Mouse (Mus musculus) gastrocnemius, postnatal 14 days (tissue): ENCODE data around the gene Icam4. TPM values are rescaled to one million over a fixed set of nuclear protein-coding genes. Genes with fewer than 3 reads are reported as not detected.
"Not testable (repeated sequence)": the region's sequence is repeated elsewhere in the genome, so short reads cannot be mapped to it uniquely, and the experiment has no call there.

ENCODE experiments used
- DNase-seq: peaks from one replicate; pipeline ENCODE4 v3.0.0; 2021; ENCODE audit warnings: mixed read lengths
- intact Hi-C: fragments of 180-260 bp; cut with DNase I; formaldehyde crosslinking; loops from one replicate; pipeline ENCODE4 v1.15.1; 2025; ENCODE audit warnings: low total_unique reads
- total RNA-seq, 2 experiments: library from RNA; stranded (reverse); gene quantifications; 2 replicates each; pipeline ENCODE4 v1.2.3; 2021

Icam4 gene
- total RNA-seq, 2 experiments from 2014 or later: 0.29 to 0.43 TPM

DNA sequence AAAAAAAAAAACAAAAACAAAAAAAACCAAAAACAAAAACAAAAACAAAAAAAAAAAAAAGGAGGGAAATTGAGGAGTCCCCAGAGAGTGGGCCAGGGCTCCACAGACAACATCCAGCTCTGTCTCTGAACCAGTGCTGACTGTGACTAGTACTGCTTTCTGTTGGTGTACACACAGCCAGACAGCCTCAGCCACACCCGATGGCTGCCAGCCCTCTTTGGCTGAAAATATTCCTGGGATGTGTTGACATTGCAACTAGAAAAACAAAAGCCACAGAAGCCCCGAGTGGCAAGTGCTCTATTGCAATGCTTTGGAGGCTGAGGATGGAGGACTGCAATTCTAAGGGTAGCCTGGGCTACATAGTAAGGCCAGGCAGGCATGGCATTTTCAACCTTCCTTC lies 18.8 kb upstream of the Icam4 start:
- no peak for DNase-seq
- intact Hi-C loops: no loop called here

DNA sequence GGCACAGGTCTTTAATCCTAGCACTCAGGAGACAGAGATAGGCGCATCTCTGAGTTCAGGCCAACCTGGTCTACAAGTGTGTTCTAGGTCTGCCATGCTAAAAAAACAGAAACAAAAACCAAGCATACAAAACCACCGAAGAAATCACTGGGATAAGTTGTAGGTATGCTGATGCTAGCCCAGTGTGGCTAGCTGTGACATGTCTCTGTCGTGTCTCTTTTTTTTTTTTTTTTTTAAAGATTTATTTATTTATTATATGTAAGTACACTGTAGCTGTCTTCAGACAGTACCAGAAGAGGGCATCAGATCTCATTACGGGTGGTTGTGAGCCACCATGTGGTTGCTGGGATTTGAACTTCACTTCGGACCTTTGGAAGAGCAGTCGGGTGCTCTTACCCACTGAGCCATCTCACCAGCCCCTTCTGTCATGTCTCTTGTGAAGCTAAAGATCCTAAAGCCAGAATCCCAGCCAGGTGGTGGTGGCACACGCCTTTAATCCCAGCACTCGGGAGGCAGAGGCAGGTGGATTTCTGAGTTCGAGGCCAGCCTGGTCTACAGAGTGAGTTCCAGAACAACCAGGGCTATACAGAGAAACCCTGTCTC lies 18.1 kb upstream of the Icam4 start:
- DNase-seq, intact Hi-C loops: not testable (repeated sequence)

DNA sequence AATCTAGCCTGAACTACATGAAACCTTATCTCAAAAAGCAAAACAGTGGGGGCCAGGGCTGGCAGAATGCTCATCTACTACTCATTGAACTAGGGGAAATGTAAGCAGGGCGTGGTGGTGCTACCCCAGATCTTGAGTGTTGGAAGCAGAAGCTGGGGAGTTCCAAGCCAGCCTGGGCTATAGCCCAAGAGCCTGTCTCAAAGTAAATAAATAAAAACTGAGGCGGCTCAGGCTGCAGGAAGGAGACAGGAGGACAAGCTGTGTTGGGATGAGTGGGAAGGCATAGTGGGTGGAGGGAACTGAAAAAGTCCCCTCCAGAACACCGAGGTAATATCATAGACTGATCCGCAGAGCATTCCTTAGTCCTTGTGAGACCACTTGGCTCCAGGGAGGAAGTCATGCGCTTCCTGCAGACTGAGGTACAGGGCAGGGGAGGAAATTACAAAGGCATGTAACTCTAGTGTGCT lies 17.3 kb upstream of the Icam4 start:
- intact Hi-C loops: no loop called here
- DNase-seq: no peak

DNA sequence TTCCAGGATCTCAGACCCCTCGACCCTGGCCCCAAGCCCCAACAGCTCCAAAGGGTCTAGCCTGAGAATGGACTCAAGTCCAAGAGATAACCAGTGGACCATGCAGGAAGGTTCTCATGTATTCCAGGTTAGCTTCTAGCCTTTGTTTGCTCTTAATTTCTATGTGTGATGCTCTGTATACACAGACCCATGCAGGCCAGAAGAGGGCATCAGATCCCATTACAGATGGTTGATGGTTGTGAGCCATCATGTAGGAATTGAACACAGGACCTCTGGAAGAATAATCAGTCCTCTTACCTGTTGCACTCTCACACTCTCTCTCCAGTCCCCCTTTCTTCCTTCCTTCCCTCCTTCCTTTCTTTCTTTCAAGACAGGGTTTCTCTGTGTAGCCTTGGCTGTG lies 16.8 kb upstream of the Icam4 start:
- intact Hi-C loops: no loop called here
- DNase-seq: no peak

GRCm38 (mm10) chr9:21014691-21015570 lies 14.2 kb upstream of the Icam4 start:
- intact Hi-C loops: no loop called here
- DNase-seq: peak; percentile 63

GRCm38 (mm10) chr9:21015571-21016130 lies 13.5 kb upstream of the Icam4 start, which contains the start of gene Icam1:
Gene Icam1, plus strand, starts transcription at chr9:21015985.
- peak; percentile 64 for DNase-seq
- intact Hi-C loops: no loop called here

GRCm38 (mm10) chr9:21016331-21017176 lies 12.6 kb upstream of the Icam4 start:
- DNase-seq: no peak
- intact Hi-C loops: no loop called here

GRCm38 (mm10) chr9:21017177-21017575 lies 12.0 kb upstream of the Icam4 start:
- intact Hi-C loops: no loop called here
- no peak for DNase-seq

DNA sequence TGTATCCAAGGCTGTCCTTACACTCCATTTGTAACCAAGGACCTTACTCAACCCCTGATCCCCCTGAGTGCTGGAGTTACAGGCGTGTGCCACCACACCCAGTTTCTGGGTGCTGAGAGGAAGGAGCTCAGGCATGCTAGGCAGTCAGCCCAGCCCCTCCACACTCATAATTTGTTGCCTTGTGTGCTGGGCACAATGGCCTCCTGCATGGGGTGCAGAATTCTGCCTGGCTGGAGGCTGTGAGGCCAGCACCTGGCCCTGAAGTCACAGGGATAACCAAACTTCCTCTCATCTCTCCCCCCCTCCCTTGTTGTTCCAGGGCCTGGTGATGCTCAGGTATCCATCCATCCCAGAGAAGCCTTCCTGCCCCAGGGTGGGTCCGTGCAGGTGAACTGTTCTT lies 10.6 kb upstream of the Icam4 start:
- intact Hi-C loops: no loop called here
- DNase-seq: no peak

DNA sequence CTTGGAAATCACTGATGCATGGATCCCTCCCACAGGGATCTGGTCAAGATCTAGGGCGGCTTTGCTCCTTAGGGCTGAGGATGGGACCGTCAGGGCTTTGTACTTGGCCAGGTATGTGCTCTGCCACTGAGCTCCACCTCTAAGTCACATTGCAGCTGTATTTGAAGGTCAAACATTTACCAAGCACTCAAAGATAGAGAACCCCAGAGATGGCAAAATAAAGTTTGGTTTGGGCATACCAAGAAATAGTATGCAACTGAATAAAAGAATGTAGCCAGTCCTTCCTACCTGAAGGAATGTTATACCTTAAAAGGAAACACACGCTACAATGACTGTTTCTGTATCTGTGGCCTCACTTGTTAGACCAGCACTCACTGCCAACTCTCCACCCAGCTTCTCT lies 7.8 kb upstream of the Icam4 start:
- no peak for DNase-seq
- intact Hi-C loops: no loop called here

GRCm38 (mm10) chr9:21022288-21022687 lies 6.9 kb upstream of the Icam4 start:
- intact Hi-C loops: no loop called here

DNA sequence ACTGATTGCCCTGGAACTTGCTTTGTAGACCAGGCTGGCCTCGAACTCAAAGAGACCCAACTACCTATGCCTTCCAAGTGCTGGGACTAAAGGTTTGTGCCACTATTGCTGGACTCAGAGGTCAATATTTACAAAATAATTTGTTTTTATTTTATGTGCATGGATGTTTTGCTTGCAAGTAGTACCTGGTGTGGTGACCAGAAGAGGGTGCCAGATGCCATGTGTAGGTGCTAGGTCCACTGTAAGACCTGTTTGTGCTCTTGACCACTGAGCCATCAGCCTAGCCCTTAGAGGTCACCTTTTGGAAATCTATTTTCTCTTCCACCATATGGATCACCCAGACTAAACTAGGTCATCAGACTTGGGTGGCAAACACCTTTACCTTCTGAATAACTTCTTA lies 6.4 kb upstream of the Icam4 start:
- intact Hi-C loops: no loop called here
- no peak for DNase-seq

More at GRCm38 (mm10) chr9:21022288-21022687, 6.9 kb upstream of the Icam4 start:
- DNase-seq: no peak

GRCm38 (mm10) chr9:21025258-21025810 lies 3.8 kb upstream of the Icam4 start:
- intact Hi-C loops: no loop called here

GRCm38 (mm10) chr9:21026849-21027248 lies 2.3 kb upstream of the Icam4 start:
- DNase-seq: no peak
- intact Hi-C loops: no loop called here

More at GRCm38 (mm10) chr9:21025258-21025810, 3.8 kb upstream of the Icam4 start:
- DNase-seq: no peak

- intact Hi-C loops: no loop called here
Observed at GRCm38 (mm10) chr9:21027774-21028290, 1.3 kb upstream of the Icam4 start.

DNA sequence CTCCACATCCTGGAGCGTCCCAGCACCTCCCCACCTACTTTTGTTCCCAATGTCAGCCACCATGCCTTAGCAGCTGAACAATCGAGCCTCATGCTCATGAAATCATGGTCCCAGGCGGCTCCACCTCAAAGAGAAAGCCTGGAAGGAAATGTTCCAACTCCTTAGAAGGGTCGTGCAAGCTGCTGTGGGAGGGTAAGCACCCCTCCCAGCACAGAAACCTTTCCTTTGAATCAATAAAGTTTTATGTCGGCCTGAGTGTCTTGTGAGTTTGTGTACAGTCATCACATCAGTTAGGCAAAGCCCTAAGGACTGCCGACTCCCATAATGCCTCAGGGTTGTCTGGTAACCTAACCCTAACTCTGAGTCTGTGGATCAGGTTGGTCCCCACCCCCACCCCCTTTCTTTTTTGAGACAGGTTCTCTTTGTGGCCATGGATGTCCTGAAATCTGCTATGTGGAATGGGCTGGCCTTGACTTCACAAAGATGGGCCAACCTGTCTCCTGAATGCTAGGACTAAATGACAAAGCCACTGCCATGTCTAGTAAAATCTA lies 538 bp upstream of the Icam4 start:
- no peak for DNase-seq
- intact Hi-C loops: no loop called here

More at GRCm38 (mm10) chr9:21027774-21028290, 1.3 kb upstream of the Icam4 start:
- DNase-seq: no peak

DNA sequence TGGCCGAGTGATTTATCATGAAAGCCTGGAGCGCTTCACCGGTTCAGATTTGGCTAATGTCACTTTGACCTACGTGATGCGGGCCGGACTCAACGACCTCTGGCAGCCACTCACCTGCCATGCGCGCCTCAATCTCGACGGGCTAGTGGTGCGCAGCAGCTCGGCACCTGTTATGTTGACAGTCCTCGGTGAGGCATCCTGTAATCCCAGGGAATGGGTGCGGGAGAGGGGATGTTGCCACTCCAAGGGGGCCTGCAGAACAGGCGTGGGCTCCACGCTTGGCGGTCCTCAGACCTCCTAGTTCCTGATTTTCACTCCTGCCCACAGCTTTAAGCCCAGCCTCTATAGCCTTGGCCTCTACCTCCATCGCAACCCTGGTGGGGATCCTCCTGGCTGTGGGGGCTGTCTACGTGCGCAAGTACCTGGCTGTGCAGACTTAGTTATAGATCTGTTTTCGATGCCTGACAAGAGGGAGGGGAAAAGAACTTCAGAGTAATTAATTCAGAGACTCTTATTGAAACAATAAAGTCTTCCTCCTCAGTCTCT lies 955 bp downstream of the Icam4 start:
- intact Hi-C loops: loop anchor here (5.0 kb wide), 1 partner anchor 107 kb away; no protein-coding TSS in a partner anchor
- peak; percentile 11 for DNase-seq

- peak; percentile 87 for DNase-seq
- intact Hi-C loops: loop anchor here (5.0 kb wide), 1 partner anchor 106 kb away; no protein-coding TSS in a partner anchor
Observed at GRCm38 (mm10) chr9:21030781-21031250, 1.6 kb downstream of the Icam4 start.
